Mouse (Mus musculus): ENCODE measurements around the gene Etnk1. TPM values are rescaled to one million over a fixed set of nuclear protein-coding genes. Genes with fewer than 3 reads are reported as not detected.

The Etnk1 gene
- polyA plus RNA-seq, 1 experiment from 2014 or later: 25.0 TPM

Other genes with a start within 250 kb of the Etnk1 start
- 1.1 and 1.8 TPM in 2 replicates for gene St8sia1, start 202.8 kb upstream of the Etnk1 start, polyA plus RNA-seq (2014; fragmentation: Nextera tagmentation; extraction: Ambion mirVana)
- gene C2cd5, start 67.1 kb upstream of the Etnk1 start, polyA plus RNA-seq (2014; fragmentation: Nextera tagmentation; extraction: Ambion mirVana): 19.1 and 22.4 TPM in 2 replicates